Mouse (Mus musculus): ENCODE data around the gene Magt1.

DNA sequence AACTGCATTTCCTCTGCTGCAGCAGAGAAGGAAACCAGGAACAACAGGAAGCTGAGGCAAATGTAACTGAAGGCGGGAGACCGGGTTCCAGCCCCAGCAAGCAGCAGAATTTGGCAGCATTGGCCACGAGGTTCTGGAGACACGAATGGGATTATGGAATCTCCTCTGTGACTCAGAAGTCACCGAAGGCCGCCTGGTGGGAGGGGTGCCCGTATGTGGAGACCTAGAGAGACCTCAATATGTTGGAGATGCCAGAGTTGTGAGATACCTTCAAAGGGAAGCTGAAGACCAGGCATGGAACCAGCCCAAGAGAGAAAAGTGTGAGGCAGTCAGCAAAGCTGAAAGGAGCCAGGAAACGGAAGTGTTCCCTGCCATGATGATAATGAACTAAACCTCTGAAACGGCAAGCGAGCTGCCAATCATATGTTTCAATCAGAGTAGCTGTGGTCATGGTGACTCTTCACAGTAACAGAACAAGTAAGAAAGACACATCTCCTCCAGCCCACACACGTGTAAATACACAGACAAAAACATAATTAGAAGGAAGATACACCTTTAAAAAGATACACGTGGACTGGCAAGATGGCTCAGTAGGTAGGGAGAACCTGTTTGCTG lies 85.5 kb downstream of the Magt1 start:
- TF ChIP-seq POLR2A (IDR thresholded peaks at IDR 0.05; ENCODE audit: control insufficient read depth, low read depth, low read length): no peak
- no peak for TF ChIP-seq CTCF (IDR thresholded peaks at IDR 0.05; ENCODE audit: control insufficient read depth, insufficient read depth, insufficient replicate concordance, low read depth, low read length)
